Mouse (Mus musculus) adrenal gland, postnatal 4 days (tissue): ENCODE results near the gene Clip4. TPM values are rescaled to one million over a fixed set of nuclear protein-coding genes. Genes with fewer than 3 reads are reported as not detected.

ENCODE experiments used
- DNase-seq, 2 experiments: peaks; one replicate each; pipeline ENCODE4 v3.0.0; 2021 to 2022; ENCODE audit warnings: low spot score in 2 of 2, mixed read lengths in 2 of 2
- total RNA-seq, 2 experiments: library from RNA; stranded (reverse); gene quantifications; 2 replicates each; pipeline ENCODE4 v1.2.3; 2021

Clip4 gene
- total RNA-seq, 2 experiments from 2014 or later: 21.9 to 26.4 TPM

- DNase-seq: no peak
Observed at GRCm38 (mm10) chr17:71871981-71872380, 103.7 kb downstream of the Clip4 start.

GRCm38 (mm10) chr17:71872976-71873375 is 104.7 kb downstream of the Clip4 start:
- DNase-seq: no peak

GRCm38 (mm10) chr17:71874077-71874476 is 105.8 kb downstream of the Clip4 start:
- DNase-seq: peak in 1 of 2 experiments; percentile 53

GRCm38 (mm10) chr17:71874795-71875194 is 106.5 kb downstream of the Clip4 start:
- DNase-seq: no peak

GRCm38 (mm10) chr17:71875492-71875891 is 107.2 kb downstream of the Clip4 start:
- no peak for DNase-seq

DNA sequence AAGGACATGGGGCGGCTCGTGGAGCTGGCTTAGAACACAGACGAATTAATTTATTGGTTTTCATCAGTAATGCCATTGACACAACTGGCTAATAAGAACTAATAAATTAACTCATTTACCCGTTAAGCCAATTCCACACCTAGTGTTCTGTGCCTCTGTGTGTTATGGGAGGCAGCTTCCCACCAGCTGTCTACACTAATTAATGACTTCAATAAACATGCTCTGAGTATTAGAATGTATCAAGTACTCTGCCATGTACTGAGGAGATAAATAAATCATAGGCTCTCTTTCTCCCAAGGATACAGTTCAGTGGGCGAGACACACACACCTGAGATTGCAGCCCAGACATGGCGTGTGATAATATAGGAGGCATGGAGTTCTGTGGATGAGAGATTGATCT is 113.1 kb downstream of the Clip4 start:
- DNase-seq: no peak

GRCm38 (mm10) chr17:71909107-71909506 is 140.8 kb downstream of the Clip4 start:
- DNase-seq: no peak

DNA sequence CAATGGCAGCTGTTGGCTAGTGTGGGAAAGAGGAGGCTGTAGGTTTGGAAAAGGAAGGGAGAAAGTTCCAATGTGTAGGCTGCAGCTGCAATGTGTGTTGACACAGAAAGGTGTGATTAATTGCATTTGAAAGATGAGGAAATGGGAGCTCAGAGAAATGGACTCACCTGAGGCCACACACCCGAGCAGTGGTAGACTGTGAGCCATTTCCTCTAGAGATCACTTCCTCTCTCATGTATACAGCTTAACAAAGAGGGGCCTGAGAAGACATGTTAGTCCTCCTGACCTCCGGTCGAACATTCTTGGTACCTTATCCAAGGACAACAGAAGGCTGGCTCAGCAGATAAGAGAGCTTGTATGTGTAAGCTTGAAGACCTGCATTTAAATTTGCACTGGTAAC is 144.9 kb downstream of the Clip4 start:
- DNase-seq: no peak

Other genes with a start within 250 kb of the Clip4 start
- 10 to 100 TPM; 18.7 to 19.1 TPM for gene Ndc80, start 241.6 kb upstream of the Clip4 start, total RNA-seq
- 1 to 10 TPM; 1.2 TPM for gene Spdya, start 216.4 kb upstream of the Clip4 start, total RNA-seq
- 10 to 100 TPM; 59.1 to 71.4 TPM for gene Wdr43, start 152.6 kb upstream of the Clip4 start, total RNA-seq
- gene Togaram2, start 95.2 kb upstream of the Clip4 start, total RNA-seq: under 1 TPM; 0.14 to 0.17 TPM
- gene Pcare, start 15.6 kb upstream of the Clip4 start, total RNA-seq: not detected